Mouse (Mus musculus) testis, adult 2 months (tissue): ENCODE measurements around the gene Tmod2.

Experiments used
- CTCF ChIP-seq: fragments of 200-500 bp; IDR thresholded peaks from 2 replicates; pipeline ENCODE4 v1.5.1; 2012; ENCODE audit warnings: low read depth, mild to moderate bottlenecking, inconsistent platforms, low read length, moderate library complexity; ENCODE audit not compliant: control insufficient read depth, insufficient read depth, insufficient replicate concordance
- POLR2A ChIP-seq: fragments of 200-500 bp; IDR thresholded peaks from 2 replicates; pipeline ENCODE4 v1.6.1; 2012; ENCODE audit warnings: low read depth, mild to moderate bottlenecking, inconsistent platforms, low read length, moderate library complexity; ENCODE audit not compliant: control insufficient read depth

GRCm38 (mm10) chr9:75534431-75534962 lies 76.6 kb downstream of the Tmod2 start:
- TF ChIP-seq POLR2A (no peak), CTCF (no peak)
